Mouse (Mus musculus): ENCODE data around the gene Adrm1.
"Not testable (repeated sequence)": the region's sequence is repeated elsewhere in the genome, so short reads cannot be mapped to it uniquely, and the experiment has no call there.

The Adrm1 gene

DNA sequence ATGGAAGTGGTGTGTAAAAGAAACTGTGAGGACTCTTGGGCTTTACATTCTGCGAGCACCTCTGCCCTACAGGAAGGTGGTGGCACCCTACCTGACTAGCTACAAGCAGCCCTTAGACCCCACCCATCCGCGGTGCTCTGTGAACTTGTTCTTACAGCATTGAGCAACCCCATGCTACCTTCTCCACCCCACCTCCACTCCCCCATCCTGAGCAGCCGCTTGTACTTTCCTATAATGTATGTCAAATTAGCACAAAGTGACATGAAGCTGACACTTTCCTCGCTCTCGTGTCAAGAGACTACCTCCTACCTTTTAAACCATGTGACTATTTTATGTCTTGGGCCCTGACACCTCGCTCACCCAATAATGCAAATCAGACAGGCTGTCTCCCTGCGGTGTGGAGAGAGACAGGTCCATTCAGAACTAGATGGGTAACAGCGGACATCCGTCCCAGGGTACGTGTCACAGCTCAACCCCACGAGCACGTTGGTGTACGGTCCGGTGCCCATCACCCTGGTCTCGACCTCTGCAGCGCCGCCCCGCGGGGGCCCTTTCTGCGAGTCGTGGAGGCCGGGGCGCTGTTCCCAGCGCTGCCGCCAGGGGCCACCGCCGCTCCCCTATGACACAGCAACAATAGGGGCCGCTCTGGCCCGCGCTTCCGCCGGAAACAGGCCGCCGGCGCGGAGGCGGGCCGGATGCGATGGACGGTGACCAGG, at the start of gene Adrm1:
TSS of gene Adrm1 (plus strand) at position 680 of the 716 bp plus-strand sequence.
- DNase-seq = peak; percentile 94 to 95

DNA sequence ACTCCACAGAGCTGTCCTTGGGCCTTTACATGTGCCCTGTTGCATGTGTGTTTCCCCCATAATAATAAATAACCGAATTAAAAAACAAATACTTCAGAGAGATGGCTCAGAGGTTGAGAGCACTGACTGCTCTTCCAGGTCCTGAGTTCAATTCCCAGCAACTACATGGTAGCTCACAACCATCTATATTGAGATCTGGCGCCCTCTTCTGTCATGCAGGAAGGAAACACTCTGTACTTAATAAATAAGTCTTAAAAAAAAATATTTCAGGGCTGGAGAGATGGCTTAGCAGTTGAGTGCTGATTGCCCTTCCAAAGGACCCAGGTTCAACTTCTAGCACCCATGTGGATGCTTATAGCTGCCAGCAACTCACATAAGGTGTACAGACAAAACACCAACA, 47.1 kb upstream of the Adrm1 start:
- no peak for DNase-seq

GRCm38 (mm10) chr2:180126195-180126594, 45.1 kb upstream of the Adrm1 start:
- no peak for DNase-seq

- DNase-seq = no peak
Measured at GRCm38 (mm10) chr2:180127675-180128074, 43.6 kb upstream of the Adrm1 start.

DNA sequence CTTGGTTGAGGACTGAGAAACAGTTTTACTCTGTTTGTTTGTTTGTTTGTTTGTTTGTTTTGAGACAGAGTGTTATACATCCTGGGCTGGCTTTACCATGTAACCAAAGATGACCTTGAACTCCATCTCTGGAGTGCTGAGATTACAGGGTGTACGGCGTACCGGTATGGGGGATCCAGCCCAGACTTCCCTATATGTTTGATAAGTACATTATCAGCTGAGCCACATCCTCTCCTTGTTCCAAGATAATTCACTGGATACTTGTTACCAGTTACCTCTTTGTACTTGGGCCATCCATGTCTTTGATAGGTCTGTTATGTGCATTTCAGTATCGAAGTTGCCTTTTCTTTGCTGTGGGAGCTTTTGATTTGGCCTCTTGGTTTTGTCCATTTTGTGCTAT, 38.1 kb upstream of the Adrm1 start:
- no peak for DNase-seq

GRCm38 (mm10) chr2:180133911-180134310, 37.4 kb upstream of the Adrm1 start:
- no peak for DNase-seq

DNA sequence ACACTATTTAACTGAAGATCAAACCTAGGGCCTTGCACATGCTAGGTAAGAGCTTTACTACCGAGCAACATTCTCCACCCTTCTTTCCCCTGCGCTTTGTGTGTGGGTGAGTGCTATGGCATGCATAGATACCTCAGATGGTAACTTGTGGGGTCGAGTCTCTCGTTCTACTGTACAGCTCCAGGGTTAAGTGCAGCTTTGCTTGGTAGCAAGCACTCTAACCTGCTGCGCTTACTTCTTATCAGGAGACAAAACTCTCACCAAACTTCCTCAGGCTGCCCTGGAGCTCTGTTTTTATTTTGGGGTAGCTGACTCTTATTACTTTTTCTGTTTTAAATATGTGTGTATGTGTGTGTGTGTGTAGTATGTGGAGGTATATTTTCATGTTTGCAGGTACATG, 35.9 kb upstream of the Adrm1 start:
- no peak for DNase-seq

DNA sequence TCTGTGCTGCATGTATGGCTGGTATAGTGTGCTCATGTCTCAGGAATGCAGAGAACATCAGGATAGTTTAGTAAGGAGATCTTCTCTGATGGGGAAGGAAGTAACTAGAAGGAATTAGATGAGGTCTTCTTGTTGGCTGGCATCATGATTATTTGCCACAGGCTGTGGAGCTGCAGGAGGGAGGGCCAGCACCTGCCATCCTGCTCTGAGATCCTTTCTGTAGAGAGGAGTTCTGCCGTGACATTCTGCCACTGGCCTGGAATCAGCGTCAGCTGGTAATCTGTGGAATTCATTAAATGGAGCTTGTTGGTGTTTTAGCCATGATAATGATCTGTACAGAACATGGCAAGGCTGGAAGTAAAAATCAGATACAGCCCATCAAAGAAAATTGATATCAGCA, 25.2 kb upstream of the Adrm1 start:
- DNase-seq = no peak

GRCm38 (mm10) chr2:180147379-180147778, 23.9 kb upstream of the Adrm1 start:
- no peak for DNase-seq

DNA sequence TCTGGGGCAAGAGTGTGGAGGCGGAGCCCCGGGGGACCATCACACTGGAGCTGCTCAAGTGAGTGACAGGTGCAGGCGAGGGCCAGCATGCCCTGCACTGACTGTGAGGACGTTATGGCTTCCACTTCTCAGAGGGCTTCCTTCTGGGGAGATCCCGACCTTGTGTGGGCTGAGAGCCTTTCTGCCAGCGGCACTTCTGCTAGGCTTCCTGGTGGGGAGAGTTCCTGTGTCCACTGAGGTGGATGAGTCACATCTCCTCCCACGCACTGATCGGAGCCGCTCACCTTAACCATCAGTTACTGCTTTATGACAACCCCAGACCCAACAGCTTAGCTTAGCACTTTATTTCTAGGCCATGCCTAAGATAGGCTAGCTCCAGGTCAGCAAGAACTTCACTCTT, 22.7 kb upstream of the Adrm1 start:
- DNase-seq = no peak

DNA sequence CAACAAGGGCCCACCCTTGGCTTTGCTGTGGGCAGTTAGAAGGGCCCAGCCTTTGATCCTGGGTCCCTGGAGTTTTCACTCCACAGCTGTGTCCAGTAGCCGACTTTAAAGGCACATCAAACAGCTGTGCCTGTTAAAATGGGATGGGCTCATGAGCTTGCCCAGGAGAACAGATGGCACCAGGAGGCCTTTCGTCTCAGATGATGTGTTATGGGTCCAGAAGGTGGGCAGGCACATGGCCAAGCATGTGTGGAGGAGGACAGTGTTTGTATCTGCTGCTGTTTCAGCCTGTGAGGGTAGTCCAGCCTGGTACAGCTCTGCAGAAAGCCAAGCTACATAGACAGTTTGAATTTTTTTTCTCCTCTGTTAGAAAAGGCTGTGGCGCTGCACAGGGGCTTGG, 16.5 kb upstream of the Adrm1 start:
- no peak for DNase-seq

GRCm38 (mm10) chr2:180158627-180159026, 12.7 kb upstream of the Adrm1 start:
- no peak for DNase-seq

DNA sequence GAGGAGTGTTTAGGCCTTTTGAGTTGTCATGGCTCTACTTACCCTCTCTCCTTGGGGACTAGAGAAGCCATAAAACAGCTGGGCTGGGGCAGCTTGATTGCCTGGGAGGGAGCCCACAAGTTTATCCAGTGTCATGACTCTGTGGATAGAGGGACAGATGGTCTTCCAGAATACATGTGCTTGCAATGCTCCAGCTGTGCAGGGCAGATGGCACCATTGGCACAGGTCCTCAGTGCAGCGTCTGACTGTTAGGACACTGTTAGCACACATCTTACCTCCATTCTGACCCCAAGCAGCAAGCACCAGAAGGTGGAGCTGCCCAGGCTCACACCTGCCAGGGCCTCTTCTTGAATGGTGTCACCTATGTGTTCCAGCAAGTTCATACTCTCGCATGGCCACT, 5.4 kb upstream of the Adrm1 start:
- DNase-seq = no peak

DNA sequence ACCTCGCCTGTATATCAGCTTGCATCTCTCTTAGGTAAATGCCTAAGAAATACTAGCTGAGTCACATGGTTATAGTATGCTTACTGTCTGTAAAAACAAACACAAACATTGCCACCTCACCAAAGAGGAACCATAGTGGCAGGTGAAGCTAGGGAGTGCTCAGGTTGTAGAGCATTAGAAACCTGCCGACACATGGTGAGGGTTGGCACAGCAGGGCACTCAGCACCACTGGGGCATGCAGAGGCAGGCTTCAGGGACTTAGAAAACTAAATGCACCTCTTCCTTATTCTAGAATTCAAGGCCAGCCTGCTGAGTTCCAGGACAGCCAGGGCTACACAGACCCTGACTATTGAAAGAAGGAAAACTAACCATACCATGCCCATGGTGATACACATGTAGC, 4.4 kb upstream of the Adrm1 start:
- no peak for DNase-seq

DNA sequence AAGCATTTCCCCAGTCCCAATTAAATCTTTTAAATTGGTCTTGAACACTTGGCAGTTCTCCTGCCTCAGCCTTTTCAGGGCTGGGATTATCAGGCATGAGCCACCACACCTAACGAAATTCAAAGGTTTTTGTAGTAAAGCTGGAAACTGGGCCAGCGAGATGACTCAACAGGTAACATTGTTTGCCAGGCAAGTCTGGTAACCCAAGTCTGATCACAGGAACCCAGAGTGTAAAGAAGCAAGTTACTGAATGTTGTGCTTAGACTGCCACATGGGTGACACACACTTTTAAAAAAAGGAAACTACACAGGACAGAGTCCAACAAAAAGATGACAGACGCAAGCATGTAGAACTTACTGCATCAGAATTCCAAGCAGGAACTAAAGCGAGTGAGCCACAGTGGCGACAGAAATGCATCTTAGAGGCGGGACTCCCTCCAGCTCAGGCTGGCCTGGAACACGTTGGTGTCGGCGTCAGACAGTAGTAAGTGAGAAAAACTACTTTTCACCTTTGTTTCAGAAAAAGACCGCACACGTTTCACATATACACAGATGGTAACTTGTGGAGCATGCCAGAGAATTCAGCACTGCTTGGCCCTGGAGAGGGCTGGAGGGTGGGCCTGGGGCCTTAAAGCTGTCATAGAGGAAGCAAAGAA, 1.0 kb upstream of the Adrm1 start:
- no peak for DNase-seq

GRCm38 (mm10) chr2:180171522-180172070, 311 bp downstream of the Adrm1 start:
- no peak for DNase-seq

DNA sequence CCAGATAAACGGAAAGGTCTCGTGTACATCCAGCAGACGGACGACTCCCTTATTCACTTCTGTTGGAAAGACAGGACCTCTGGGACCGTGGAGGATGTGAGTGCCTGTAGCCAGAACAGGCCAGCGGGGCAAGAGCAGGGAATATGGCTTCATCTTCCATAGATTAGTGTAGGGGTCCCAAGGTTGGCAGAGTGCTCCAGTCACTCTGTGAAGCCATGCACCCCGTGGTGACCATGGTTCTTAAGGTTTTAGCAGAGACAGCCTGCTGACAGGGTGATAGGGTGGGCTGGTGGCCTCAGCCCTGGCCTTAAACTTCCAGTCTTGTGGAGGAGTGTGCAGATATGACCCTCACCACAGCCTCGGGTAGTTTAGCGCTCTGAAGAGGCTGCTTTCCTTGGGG, 867 bp downstream of the Adrm1 start:
- no peak for DNase-seq

GRCm38 (mm10) chr2:180173163-180173562, 1.9 kb downstream of the Adrm1 start:
- DNase-seq = no peak

- DNase-seq = not testable (repeated sequence)
Measured at GRCm38 (mm10) chr2:180173711-180174110, 2.4 kb downstream of the Adrm1 start.

DNA sequence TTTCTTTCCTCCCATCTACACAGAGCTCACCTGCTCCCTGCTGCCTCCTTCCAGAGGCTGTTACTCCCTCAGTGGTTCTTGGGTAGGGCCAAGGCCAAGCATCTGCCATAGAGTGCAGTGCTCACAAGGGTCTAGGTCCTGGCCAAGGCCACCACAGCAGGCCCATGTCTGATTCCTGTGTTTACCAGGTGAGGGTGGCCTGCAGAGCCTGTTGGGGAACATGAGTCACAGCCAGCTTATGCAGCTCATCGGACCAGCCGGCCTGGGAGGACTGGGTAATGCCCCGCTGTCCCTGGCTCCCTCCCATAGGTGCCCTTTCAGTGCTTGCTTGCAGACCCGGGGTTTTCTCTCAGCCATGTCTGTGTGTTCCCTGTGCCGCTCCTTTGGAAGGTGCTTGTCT, 2.8 kb downstream of the Adrm1 start:
- DNase-seq = no peak

DNA sequence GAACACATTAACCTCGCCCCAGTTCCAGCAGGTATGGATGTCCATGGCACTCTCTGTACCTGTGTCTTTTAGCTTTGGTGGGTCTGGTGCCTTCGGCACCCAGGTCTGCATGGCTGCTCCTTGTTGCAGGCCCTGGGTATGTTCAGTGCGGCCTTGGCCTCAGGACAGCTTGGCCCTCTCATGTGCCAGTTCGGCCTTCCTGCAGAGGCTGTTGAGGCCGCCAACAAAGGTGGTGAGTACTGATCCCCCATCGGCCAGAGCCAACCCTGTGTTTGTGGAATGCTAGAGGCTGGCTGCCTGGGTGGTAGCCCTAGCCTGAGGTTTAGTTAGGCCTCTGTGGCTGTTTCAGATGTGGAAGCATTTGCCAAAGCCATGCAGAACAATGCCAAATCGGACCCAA, 4.4 kb downstream of the Adrm1 start:
- DNase-seq = no peak

DNA sequence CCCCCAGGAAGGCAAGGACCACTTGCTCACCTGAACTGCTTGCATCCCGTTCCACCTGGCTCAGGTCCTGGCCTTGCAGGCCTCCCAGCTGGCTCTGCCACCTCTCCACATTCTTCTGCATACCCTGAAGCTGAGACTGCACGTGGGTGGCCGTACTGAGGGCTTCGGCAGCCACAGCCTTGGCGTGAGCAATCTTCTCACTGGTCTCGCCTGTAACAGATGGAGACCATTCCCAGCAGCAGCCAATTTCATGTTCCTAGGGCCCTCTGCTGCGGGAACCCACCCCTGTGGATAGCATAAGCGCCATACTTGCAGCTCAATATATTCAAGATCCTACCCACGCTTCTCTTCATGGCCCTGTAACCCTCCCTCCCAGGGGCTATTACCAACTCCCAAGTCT, 10.3 kb downstream of the Adrm1 start:
- DNase-seq = no peak

DNA sequence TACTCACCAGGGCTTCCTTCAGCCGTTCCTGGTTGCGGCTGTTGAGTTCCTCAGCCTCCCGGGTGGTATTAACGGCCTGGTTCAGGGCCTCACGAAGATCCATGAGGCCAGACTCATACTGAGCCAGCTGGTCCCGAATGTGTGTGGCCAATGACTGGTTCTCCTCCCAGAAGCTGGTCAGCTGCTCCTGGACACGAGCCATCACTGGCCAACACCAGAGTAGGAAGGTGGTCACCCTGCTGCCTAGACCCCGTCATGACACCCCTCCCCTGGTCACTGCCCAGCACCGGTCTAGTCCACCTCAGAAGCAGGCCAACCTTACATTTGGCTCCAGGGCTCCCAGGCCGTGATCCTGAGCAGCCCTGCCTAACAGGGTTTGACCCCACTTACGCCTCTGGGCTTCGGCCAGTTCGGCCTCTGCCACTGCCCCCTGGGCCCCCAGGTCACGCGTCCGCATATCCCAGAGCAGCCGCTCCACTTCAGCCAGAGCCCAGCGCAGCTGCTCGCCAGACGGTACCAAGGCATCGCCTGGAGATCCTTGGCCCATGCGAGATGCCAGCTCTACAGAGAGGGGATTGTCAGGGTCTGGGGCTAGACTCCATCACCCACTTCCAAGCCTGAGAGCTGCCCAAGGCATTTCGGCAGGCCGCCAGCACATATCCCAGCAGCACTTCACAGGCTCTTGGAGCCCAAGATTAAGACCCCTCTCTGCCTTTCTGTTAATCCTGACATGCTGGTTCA, 12.9 kb downstream of the Adrm1 start:
- DNase-seq = no peak

DNA sequence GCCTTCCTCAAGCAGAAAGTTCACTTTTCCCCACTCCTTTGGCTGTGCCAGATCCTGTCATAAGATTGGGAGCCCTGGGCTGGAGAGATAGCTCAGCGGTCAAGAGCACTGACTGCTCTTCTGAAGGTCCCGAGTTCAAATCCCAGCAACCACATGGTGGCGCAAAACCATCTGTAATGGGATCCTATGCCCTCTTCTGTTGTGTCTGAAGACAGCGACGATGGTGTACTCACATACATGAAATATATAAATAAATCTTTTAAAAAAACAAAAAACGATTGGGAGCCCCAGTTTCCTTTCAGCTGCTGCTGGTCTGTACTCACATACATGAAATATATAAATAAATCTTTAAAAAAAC, 13.4 kb downstream of the Adrm1 start:
- DNase-seq = no peak

All from thymus, adult 18-20 months (tissue).